Mouse (Mus musculus) C3H10T1/2 (cell line): ENCODE data around the gene Rab11b. TPM values are rescaled to one million over a fixed set of nuclear protein-coding genes. Genes with fewer than 3 reads are reported as not detected.

Experiments used
- polyA plus RNA-seq, 2 experiments: library from polyadenylated mRNA; unstranded; fragments of >200 nt; fragmentation: generic; extraction: Trizol; gene quantifications; one replicate each; pipeline ENCODE4 v1.2.1; 2012; ENCODE audit warnings: missing spikeins in 2 of 2

Gene Rab11b
- polyA plus RNA-seq: 100 to 1,000 TPM in 1 of 2 experiments, 10 to 100 TPM in 1; 96.4 to 219 TPM

DNA sequence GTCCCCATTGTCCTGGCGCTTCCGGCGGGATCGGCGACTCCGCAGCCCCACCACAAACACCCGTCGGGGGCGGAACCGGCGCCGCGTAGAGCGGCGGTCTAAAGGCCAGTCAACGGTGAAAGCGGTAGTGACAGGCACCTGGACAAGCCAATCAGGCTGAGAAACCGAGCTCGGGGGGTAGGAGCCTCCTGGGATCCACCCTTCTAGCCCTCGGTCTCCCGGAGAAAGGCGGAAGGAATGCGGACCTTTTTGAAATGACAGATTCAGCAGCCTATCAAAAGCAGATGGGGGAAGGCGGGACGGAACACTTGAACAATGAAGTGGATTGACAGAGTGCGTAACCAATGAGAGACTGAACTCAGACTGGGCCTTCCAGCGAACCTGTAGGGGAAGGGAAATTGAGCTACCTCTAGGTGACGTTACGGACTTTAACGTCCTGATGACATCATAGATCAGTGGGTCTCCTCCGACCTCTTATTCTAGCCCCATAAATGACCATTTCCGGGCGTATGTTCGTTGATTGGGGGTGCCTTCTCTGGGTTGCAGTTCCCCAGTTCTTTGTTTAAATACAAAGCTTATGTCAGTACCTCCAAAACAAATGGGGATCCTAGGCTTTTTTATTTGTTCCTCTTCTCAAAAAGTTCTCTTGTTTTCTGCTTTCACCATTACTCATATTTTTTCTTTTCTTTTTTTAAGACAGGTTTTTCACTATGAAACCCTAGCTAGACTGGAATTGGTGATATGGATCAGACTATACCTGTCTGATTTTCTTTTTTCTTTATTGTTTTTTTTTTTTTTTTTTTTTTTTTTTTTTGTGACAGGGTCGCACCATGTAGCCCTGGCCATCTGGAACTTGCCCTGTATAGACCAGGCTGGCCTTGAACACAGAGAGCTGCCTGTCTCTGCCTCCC is at the start of gene Rab11b:
Rab11b (minus strand) TSS at position 276 of the 911 bp plus-strand sequence.

DNA sequence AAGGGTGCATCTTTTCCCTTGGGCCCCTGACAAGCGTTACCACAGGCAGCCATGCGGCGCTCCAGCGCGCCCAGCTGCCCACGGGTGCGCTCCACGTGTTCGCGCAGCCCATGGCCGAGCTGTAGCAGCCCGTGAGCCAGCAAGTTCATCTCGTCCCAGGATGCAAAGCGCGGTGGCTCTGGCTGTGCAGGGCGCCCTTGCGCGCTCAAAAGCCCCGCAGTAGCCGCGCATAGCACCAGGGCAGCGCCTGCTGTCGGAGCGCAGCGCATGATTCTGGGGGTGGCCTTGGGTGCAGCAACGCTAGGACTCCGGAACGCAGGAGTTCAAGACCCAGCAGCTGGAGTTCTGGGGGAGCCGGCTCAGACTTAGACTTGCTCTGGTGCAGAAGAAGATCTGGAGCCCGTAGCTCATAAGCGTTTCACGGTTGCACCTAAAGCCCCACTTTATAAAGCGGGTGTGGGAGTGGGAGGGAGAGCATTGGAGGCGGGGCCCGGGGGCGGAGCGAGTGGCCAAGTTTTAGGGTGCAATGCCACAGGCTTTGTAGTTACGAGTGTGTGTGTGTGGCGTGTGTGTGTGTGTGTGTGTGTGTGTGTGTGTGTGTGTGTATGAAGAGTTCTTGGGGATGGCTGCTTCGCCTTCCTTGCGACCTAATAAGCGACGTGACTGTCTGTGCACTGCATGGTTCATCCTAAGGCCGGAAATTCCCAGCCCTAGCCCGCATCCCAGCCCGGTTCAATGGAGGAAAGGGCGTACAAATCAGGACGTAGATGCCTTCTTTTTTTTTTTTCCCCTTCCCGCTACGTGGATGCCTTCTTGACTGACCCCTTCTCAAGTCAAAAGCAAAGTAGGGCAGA is 21.0 kb upstream of the Rab11b start, which contains the start of gene Angptl4:
Angptl4 (minus strand) TSS at position 707 of the 854 bp plus-strand sequence.

GRCm38 (mm10) chr17:33718384-33718881 is 41.9 kb downstream of the Rab11b start, which contains the start of gene March2:
Gene March2, minus strand, starts transcription at chr17:33718670.

Other genes with a start within 250 kb of the Rab11b start
- gene Adamts10, start 236.3 kb downstream of the Rab11b start, polyA plus RNA-seq: 10 to 100 TPM in 1 of 2 experiments, 1 to 10 TPM in 1; 6.6 to 31.9 TPM
- gene Myo1f, start 204.8 kb downstream of the Rab11b start, polyA plus RNA-seq: under 1 TPM in 1 of 2 experiments, not detected in 1; 0.01 TPM
- gene Zfp414, start 131.4 kb downstream of the Rab11b start, polyA plus RNA-seq: 10 to 100 TPM; 57.0 to 81.0 TPM
- 1 to 10 TPM in 1 of 2 experiments, not detected in 1; 1.1 TPM for gene Pram1, start 122.5 kb downstream of the Rab11b start, polyA plus RNA-seq
- 100 to 1,000 TPM in 1 of 2 experiments, 10 to 100 TPM in 1; 27.5 to 115 TPM for gene Hnrnpm, start 73.7 kb downstream of the Rab11b start, polyA plus RNA-seq
- gene March2, start 41.9 kb downstream of the Rab11b start, polyA plus RNA-seq: 10 to 100 TPM; 40.8 to 81.8 TPM
- gene Angptl4, start 21.3 kb upstream of the Rab11b start, polyA plus RNA-seq: 100 to 1,000 TPM in 1 of 2 experiments, 10 to 100 TPM in 1; 32.8 to 266 TPM
- gene Kank3, start 50.0 kb upstream of the Rab11b start, polyA plus RNA-seq: 1 to 10 TPM; 1.0 to 4.9 TPM
- gene Rps28, start 64.0 kb upstream of the Rab11b start, polyA plus RNA-seq: over 10,000 TPM; 10,760 to 16,218 TPM
- gene Ndufa7, start 64.0 kb upstream of the Rab11b start, polyA plus RNA-seq: 100 to 1,000 TPM; 479 to 931 TPM
- 100 to 1,000 TPM in 1 of 2 experiments, 10 to 100 TPM in 1; 81.6 to 103 TPM for gene Cd320, start 82.6 kb upstream of the Rab11b start, polyA plus RNA-seq
- gene Gm7029, start 113.3 kb upstream of the Rab11b start, polyA plus RNA-seq: not detected
- 10 to 100 TPM; 39.2 to 77.3 TPM for gene Kifc1, start 130.1 kb upstream of the Rab11b start, polyA plus RNA-seq
- under 1 TPM in 1 of 2 experiments, not detected in 1; 0.06 TPM for gene Platr17, start 144.6 kb upstream of the Rab11b start, polyA plus RNA-seq
- 10 to 100 TPM; 13.4 to 31.0 TPM for gene Daxx, start 148.9 kb upstream of the Rab11b start, polyA plus RNA-seq
- gene Tapbp, start 155.4 kb upstream of the Rab11b start, polyA plus RNA-seq: 100 to 1,000 TPM in 1 of 2 experiments, 10 to 100 TPM in 1; 39.2 to 255 TPM
- 10 to 100 TPM; 20.9 to 42.1 TPM for gene Zbtb22, start 155.4 kb upstream of the Rab11b start, polyA plus RNA-seq
- 10 to 100 TPM; 19.9 to 40.0 TPM for gene Rgl2, start 169.0 kb upstream of the Rab11b start, polyA plus RNA-seq
- gene Pfdn6, start 179.8 kb upstream of the Rab11b start, polyA plus RNA-seq: 100 to 1,000 TPM; 122 to 253 TPM
- gene Wdr46, start 180.1 kb upstream of the Rab11b start, polyA plus RNA-seq: 10 to 100 TPM; 25.4 to 28.0 TPM
- gene B3galt4, start 191.0 kb upstream of the Rab11b start, polyA plus RNA-seq: 1 to 10 TPM in 1 of 2 experiments, under 1 TPM in 1; 0.66 to 1.2 TPM
- gene Vps52, start 195.3 kb upstream of the Rab11b start, polyA plus RNA-seq: 10 to 100 TPM; 20.0 to 36.5 TPM
- gene Rps18, start 195.5 kb upstream of the Rab11b start, polyA plus RNA-seq: 100 to 1,000 TPM; 437 to 511 TPM
- gene H2-K1, start 239.8 kb upstream of the Rab11b start, polyA plus RNA-seq: 10 to 100 TPM in 1 of 2 experiments, 1 to 10 TPM in 1; 4.9 to 16.7 TPM